Mouse (Mus musculus): ENCODE data around the gene Drd4. TPM values are rescaled to one million over a fixed set of nuclear protein-coding genes. Genes with fewer than 3 reads are reported as not detected.
"Not testable (repeated sequence)": the region's sequence is repeated elsewhere in the genome, so short reads cannot be mapped to it uniquely, and the experiment has no call there.

Drd4 gene
- 0.03 TPM in 1 of 2 replicates, not detected in the other for polyA plus RNA-seq (2012; rRNA removed)

DNA sequence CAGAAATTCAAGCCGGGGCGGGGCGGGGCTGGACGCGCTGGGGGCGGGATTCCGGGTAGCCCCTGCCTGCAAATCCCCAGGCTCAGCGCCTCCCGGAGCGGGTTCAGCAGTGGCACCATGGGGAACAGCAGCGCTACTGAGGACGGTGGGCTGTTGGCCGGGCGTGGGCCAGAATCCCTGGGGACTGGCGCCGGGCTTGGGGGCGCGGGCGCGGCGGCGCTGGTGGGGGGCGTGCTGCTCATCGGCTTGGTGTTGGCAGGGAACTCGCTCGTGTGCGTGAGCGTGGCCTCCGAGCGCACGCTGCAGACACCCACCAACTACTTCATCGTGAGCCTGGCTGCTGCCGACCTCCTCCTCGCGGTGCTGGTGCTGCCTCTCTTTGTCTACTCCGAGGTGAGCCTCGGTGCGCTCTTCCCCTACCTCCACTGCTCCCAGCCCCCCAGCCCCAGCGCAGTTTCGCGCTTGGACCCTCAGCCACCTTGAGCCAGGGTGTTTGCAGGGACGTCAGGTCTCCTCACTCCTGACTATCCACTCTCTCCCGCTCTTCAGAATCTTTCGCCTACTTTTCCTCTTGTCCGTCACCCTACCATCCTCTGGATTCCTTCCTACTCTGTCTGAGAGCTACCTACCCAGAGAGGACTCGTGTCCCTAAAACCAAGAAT lies at the start of gene Drd4:
TSS of gene Drd4 (plus strand) at position 86 of the 662 bp plus-strand sequence.
- Histone ChIP-seq H3K4me3 (ENCODE audit: insufficient read depth, low read depth, low read length) (no peak within 1 kb of the TSS), H3K4me1 (ENCODE audit: control insufficient read depth, insufficient read depth, low read length) (peaks cover 5% of the 10 kb centered on the region), H3K27me3 (replicated peaks; ENCODE audit: control insufficient read depth, insufficient read depth, low read length) (peaks cover 3% of the 10 kb centered on the region; the same call in 1 of the 2 replicates), H3K36me3 (ENCODE audit: control insufficient read depth, insufficient read depth, low read length) (no peaks in the 10 kb centered on the region), H3K27ac (ENCODE audit: insufficient read depth, low read depth, low read length) (no peak within 1 kb of the TSS)
- TF ChIP-seq CTCF (conservative IDR thresholded peaks at IDR 0.05; ENCODE audit: insufficient read depth, insufficient read length, low read depth, low read length) (no peak), POLR2A (IDR thresholded peaks at IDR 0.05; ENCODE audit: low read depth, low read length) (no peak)
- 12% methylated on average over 46 of the region's 46 CpGs for WGBS
- no peak for DNase-seq

DNA sequence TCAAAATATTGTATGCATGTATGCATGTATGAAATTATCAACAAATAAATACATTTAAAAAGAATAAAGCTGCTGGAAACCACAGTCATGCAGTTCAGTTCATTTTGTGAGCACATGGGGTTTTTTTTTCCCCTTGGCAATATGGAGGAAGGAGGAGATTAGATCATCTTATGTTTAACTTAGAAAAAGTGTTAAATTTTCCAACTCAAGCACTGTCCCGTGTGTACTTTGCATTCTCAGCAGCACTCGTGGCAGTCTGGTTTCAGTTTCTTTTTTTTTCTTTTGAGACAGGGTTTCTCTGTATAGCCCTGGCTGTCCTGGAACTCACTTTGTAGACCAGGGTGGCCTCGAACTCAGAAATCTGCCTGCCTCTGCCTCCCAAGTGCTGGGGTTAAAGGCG lies 41.3 kb upstream of the Drd4 start:
- not testable (repeated sequence) for H3K4me1 ChIP-seq (ENCODE audit: control insufficient read depth, insufficient read depth, low read length); H3K27me3 ChIP-seq (replicated peaks; ENCODE audit: control insufficient read depth, insufficient read depth, low read length); H3K4me3 ChIP-seq (ENCODE audit: insufficient read depth, low read depth, low read length); H3K27ac ChIP-seq (ENCODE audit: insufficient read depth, low read depth, low read length); DNase-seq; H3K36me3 ChIP-seq (ENCODE audit: control insufficient read depth, insufficient read depth, low read length)
- 77% methylated on average over 4 of the region's 4 CpGs for WGBS

DNA sequence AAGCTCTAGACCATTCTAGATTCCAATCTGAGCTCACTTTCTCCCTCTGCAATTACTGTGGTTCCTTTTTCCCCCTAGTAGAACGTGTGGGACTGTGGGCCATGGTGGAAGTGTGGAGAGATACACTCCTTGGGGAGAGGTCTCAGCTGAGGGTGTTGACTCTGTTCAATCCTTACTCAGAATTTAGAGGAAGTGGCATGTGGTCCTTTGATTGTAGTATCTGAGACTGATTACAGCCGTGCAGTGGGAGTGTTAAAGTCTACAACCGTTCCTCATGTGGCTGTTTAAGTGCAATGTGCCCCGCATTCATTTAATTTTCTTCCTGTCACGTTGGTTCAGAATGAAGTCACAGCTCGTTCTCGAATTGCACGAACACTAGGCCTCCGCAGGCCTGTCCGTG lies 35.6 kb upstream of the Drd4 start:
- no peaks in the 10 kb centered on the region for H3K27me3 ChIP-seq (replicated peaks; ENCODE audit: control insufficient read depth, insufficient read depth, low read length)
- TF ChIP-seq POLR2A (IDR thresholded peaks at IDR 0.05; ENCODE audit: low read depth, low read length) (no peak), CTCF (conservative IDR thresholded peaks at IDR 0.05; ENCODE audit: insufficient read depth, insufficient read length, low read depth, low read length) (no peak)
- no peaks in the 10 kb centered on the region for H3K4me1 ChIP-seq (ENCODE audit: control insufficient read depth, insufficient read depth, low read length)
- H3K4me3 ChIP-seq (ENCODE audit: insufficient read depth, low read depth, low read length) = no peak overlapping the region
- 89% methylated on average over 10 of the region's 10 CpGs for WGBS
- H3K36me3 ChIP-seq (ENCODE audit: control insufficient read depth, insufficient read depth, low read length) = peaks cover 8% of the 10 kb centered on the region
- no peak for DNase-seq
- no peak overlapping the region for H3K27ac ChIP-seq (ENCODE audit: insufficient read depth, low read depth, low read length)

DNA sequence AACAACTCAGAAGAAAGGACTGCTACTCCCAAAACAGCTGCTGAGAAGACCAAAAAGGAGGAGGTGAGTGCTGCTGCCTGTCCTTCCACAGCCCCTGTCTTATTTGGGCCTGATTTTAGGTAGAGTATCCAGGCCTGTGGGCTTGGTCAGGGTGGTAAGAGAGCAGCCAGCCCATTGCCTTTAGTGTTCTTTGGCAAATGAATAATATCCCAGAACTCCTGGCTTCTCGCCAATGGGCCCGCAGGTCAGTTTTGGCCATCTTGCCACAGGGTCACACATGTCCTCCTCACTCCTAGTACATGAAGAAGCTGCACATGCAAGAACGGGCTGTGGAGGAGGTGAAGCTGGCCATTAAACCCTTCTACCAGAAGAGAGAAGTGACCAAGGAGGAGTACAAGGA lies 30.3 kb upstream of the Drd4 start:
- Histone ChIP-seq H3K4me3 (ENCODE audit: insufficient read depth, low read depth, low read length) (no peak overlapping the region), H3K36me3 (ENCODE audit: control insufficient read depth, insufficient read depth, low read length) (peaks cover 9% of the 10 kb centered on the region), H3K27ac (ENCODE audit: insufficient read depth, low read depth, low read length) (no peak overlapping the region), H3K27me3 (replicated peaks; ENCODE audit: control insufficient read depth, insufficient read depth, low read length) (no peaks in the 10 kb centered on the region), H3K4me1 (ENCODE audit: control insufficient read depth, insufficient read depth, low read length) (peaks cover 1% of the 10 kb centered on the region; the same call in 1 of the 2 replicates)
- peak; percentile 23 for DNase-seq
- TF ChIP-seq POLR2A (IDR thresholded peaks at IDR 0.05; ENCODE audit: low read depth, low read length) (no peak), CTCF (conservative IDR thresholded peaks at IDR 0.05; ENCODE audit: insufficient read depth, insufficient read length, low read depth, low read length) (no peak)
- 63% methylated on average over 3 of the region's 3 CpGs for WGBS

DNA sequence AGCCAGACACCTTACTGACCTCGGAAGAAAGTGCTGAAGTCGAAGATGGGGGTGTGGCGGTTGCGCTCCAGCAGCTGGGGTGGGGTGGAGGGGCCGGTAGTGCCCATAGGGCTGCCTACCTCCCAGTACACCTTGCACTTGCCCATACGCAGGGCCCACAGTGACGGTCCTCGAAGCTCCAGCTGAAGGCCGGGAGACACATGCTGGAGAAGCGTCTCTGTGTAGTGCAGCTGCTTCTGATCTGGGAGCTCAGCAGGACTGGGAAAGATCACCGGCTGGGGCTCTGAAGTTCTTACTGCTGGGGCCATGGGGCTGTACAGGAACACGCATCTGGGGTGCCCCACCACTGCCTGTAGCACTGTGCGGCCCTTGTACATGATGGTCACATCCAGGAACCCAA lies 28.2 kb upstream of the Drd4 start:
- DNase-seq = no peak
- Histone ChIP-seq H3K4me1 (ENCODE audit: control insufficient read depth, insufficient read depth, low read length) (peaks cover 3% of the 10 kb centered on the region; the same call in 1 of the 2 replicates), H3K27me3 (replicated peaks; ENCODE audit: control insufficient read depth, insufficient read depth, low read length) (no peaks in the 10 kb centered on the region), H3K4me3 (ENCODE audit: insufficient read depth, low read depth, low read length) (no peak overlapping the region), H3K27ac (ENCODE audit: insufficient read depth, low read depth, low read length) (no peak overlapping the region), H3K36me3 (ENCODE audit: control insufficient read depth, insufficient read depth, low read length) (peaks cover 6% of the 10 kb centered on the region; the same call in 1 of the 2 replicates)
- 84% methylated on average over 13 of the region's 13 CpGs for WGBS
- TF ChIP-seq POLR2A (IDR thresholded peaks at IDR 0.05; ENCODE audit: low read depth, low read length) (no peak), CTCF (conservative IDR thresholded peaks at IDR 0.05; ENCODE audit: insufficient read depth, insufficient read length, low read depth, low read length) (no peak)

DNA sequence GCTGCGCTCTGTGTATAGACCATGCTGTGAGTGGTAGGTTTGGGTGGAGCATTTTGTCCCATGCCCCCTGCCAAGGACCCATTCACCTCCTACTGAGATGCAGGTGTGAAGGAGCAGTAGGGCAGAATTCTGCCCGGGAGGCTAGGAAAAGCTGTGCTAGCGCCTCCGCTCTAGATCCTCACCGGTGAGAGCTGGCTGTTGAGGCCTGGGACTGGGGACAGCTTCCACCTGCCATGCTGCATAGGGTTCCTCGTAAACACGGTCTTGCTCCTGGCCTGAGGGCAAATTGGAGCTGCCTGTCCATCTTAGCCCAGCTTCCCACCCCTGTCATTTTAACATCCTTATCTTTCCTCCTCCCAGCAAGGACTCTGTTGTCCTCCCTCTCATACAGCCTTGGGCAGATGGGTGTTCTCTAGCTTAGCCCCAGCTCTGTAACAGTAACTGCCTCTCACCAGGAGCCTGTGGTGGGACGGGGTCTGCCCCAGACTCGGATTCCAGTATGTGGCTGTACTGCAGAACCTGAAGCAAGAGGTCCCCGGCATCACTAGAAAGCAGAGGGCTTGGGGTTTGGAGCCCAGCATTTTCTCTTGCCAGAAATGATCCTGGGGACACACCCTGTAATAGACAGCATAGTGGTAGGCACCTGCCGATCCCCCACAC lies 27.6 kb upstream of the Drd4 start:
- Histone ChIP-seq H3K27me3 (replicated peaks; ENCODE audit: control insufficient read depth, insufficient read depth, low read length) (no peaks in the 10 kb centered on the region), H3K4me3 (ENCODE audit: insufficient read depth, low read depth, low read length) (no peak overlapping the region), H3K4me1 (ENCODE audit: control insufficient read depth, insufficient read depth, low read length) (peaks cover 3% of the 10 kb centered on the region; the same call in 1 of the 2 replicates), H3K27ac (ENCODE audit: insufficient read depth, low read depth, low read length) (no peak overlapping the region), H3K36me3 (ENCODE audit: control insufficient read depth, insufficient read depth, low read length) (peaks cover 6% of the 10 kb centered on the region; the same call in 1 of the 2 replicates)
- no peak for DNase-seq
- TF ChIP-seq POLR2A (IDR thresholded peaks at IDR 0.05; ENCODE audit: low read depth, low read length) (no peak), CTCF (conservative IDR thresholded peaks at IDR 0.05; ENCODE audit: insufficient read depth, insufficient read length, low read depth, low read length) (no peak)
- 71% methylated on average over 11 of the region's 11 CpGs for WGBS

DNA sequence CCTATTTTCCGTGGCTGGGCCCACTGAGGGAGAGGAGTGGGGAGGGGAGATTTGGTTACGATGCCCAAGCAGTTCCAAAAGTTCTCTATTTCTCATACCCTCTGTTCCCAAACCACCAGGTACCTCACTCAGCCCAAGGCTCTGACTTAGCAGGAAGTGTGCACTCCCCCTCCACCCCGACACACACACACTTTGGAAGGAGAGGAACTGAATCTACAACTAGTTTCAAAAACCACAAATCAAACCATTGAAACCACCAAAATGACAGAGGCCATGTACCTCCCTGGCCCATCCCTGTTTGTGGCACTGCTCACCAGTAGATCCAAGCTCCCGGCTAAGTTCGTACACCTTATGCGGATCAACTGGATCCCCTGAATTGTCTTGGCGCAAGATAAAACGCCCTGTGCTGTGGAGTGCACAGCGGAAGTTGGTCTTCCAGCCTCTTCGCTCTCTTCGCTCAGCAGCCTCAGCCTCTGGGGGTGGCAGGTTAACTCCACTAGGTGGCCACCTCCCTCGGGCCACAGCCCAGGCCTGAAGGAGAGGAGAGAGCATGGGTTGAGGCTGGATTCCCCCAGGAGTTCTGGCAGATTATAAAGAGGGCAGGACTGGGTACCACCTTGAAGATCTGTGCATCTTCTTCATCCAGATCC lies 26.9 kb upstream of the Drd4 start:
- peaks cover 3% of the 10 kb centered on the region; the same call in 1 of the 2 replicates for H3K4me1 ChIP-seq (ENCODE audit: control insufficient read depth, insufficient read depth, low read length)
- WGBS = 33% methylated on average over 12 of the region's 12 CpGs
- H3K4me3 ChIP-seq (ENCODE audit: insufficient read depth, low read depth, low read length) = peak overlapping the region; percentile 13
- TF ChIP-seq POLR2A (IDR thresholded peaks at IDR 0.05; ENCODE audit: low read depth, low read length) (no peak), CTCF (conservative IDR thresholded peaks at IDR 0.05; ENCODE audit: insufficient read depth, insufficient read length, low read depth, low read length) (peak; percentile 54)
- peak; percentile 39 for DNase-seq
- no peak overlapping the region for H3K27ac ChIP-seq (ENCODE audit: insufficient read depth, low read depth, low read length)
- 0 out of 2 replicates have a peak, but pooled peaks cover 3% of the 10 kb centered on the region for H3K36me3 ChIP-seq (ENCODE audit: control insufficient read depth, insufficient read depth, low read length)
- no peaks in the 10 kb centered on the region for H3K27me3 ChIP-seq (replicated peaks; ENCODE audit: control insufficient read depth, insufficient read depth, low read length)

Measured in kidney, adult 2 months (tissue).